Mouse (Mus musculus) yolk sac, embryonic 10.5 days (tissue): ENCODE measurements at regions not wholly inside any gene's neighbourhood (a gene's known extent, or its start where the extent isn't known, plus 50 kb on each side); places are given as distances from the start of the nearest gene placed in this dataset.
A peak's percentile ranks its signal among the peaks of the same experiment; 100 is the strongest.

Source experiments
- DNase-seq: peaks from one replicate; pipeline ENCODE4 v3.0.0-alpha.2; 2017; ENCODE audit warnings: low spot score

DNA sequence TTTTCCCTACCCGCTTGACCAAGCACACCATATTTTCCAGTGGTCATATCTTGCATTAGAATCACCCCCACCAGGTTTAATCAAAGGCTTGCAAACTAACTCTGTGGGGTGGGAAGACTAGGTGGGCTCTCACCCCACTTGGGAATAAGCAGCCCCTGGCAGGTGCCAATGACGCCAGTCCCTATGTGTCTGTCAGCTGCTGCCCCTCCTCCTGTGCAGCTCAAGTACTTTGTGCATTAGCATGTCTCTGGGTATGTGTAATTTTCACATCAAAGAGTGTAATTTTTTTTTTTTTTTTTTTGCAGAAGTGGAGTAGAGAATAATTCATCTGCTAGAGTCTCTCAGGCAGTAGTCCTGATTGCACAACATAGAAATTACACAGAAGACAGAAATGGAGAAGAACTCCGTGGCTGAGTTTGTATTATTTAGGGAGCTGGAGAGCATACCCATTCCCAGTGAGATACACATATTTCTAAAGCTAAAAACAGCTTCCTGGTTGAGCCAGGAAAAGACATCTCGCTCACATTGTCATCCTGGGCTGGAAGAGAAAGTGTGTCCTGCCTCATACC is 186.6 kb downstream of the Rybp start:
- no peak for DNase-seq

- peak; percentile 76 for DNase-seq
Measured at GRCm38 (mm10) chr6:100096393-100097125, 190.7 kb downstream of the Rybp start.

DNA sequence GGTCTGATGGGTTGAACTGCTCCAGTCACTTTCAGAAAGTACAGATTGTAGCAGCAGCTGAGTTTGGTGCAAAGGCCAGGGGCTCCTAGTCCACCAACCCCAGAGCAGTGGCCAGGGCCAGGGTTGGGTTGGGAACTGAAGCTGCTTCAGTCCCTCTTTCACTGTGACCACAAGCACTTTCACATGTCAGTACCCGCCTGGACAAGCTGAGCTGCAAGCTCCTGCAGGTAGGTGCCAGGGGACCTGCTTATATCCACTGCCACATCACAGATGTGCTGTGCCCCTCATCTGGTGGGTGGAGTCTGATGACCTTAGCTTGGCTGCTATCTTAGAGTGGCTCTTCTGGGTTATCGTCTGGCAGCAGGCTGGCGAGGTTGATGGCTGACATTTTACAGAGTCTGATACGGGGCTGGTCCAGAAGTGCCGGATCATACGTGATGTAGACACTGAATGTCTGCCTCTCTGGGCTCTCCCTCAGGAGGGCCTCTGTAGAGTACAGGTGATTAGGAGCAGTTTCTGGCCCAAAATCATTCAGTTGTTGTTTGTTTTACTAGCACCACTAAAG is 192.6 kb downstream of the Rybp start:
- no peak for DNase-seq

- DNase-seq: no peak
Measured at GRCm38 (mm10) chr6:100092870-100093269, 194.4 kb downstream of the Rybp start.

DNA sequence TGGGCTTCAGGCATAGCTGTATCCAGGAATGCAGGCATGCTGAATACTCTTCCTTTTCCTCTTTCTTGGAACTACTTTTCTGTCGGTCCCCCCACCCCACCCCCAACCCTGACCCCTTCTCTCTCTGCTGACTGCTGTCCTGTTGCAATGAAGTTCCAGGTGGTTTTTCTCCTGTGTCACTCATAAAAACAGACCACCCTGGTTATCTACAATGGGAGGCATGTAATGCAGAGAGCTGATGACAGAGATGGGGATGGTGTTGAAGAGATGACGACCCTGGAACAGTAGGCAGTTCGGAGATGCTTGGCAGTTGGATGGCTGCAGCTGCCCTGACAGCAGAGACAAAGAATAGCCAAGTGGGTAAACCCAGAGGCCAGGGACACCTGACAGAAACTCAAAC is 195.5 kb downstream of the Rybp start:
- DNase-seq: no peak

- no peak for DNase-seq
Measured at GRCm38 (mm10) chr6:100088576-100088975, 198.7 kb downstream of the Rybp start.

DNA sequence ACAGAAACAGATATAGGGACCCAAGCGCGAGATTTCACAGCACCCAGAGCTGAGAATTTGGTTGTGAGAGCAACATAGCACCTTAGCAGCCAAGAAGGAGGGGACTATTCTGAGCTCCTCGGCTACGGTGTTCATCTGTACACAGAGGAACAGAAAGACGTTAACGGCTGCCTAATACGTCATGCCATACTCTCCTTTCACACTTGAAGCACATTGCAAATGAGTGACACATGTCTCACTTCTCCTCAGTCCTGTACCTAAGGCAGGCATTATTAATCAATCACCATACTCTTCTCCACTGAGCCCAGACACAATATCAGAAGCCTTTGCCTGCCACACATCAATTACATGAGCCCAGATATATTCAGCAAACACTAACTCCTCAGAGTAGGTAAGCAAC is 200.5 kb downstream of the Rybp start:
- no peak for DNase-seq

DNA sequence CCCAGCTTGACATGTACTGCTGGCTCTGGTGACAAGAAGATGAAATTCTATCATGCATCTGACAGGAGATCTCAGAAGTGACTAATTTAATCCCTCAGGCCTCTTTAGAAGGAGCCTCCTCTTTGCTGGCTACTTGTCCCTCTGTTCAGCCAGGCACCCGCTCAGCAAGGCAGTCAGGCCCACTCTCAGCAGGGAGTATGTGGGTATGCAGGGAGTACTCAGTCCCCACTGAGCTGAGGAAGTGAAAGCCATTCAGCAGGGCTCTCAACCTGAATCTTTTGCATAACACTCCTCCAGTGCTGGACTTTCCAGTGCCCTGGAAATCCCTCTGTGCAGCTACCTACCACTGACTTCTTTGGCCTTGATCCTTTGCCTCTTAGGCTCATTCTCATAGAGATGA is 201.3 kb downstream of the Rybp start:
- no peak for DNase-seq

DNA sequence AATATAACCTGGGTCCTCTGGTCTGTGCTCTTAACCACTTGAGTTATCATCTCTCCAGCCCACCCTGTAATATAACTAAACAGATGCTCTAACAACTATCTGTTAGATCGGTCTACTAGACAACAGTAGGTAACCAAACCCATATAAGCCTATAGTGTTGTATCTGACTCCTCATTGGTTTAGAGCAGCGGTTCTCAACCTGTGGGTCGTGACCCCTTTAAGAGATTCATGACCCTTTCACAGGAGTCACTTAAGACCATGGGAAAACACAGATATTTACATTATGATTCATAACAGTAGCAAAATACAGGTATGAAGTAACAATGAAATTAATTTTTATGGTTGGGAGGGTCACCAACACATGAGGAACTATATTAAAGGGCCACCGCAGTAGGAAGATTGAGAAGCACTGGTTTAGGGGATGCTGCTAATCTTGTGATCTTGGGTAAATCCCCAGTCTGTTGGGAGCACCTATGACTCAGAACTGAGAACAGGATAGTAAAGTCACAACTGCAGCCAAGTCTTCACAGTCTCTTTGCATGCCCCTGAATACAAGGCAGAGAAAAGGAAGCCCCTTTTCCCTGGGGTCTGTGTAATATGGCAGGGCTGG is 203.3 kb downstream of the Rybp start:
- no peak for DNase-seq

- no peak for DNase-seq
Measured at GRCm38 (mm10) chr6:100083127-100083526, 204.2 kb downstream of the Rybp start.

DNA sequence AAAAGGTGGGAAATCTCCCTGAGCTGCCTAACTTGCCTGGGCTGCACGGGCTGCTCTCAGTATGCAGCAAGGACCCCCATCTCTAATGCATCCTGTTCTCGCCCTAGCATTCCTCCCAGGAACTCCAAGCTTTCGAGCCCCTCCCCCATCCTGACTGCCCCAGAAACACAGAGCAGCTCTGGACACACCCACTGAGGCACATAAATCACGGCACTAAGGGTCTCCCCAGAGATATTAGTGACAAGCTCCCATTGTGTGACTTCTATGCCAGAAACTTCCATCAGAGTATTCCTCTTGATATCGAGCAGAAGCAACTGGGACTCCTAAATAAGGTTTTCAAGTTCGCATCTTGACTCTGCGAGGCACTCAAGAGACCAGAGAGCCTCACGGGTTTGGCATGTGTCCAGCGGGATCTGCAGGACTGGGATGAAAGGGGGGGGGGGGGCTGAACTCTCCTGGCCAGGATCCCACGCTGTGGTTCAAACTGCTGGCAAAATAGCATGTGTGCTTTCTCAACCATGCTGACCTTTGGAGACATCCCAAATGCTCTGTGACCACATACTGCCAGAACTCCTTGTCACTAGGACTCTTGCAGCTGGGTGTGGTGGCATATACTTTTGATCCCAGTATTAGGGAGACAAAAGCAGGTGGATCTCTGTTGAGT is 212.5 kb downstream of the Rybp start:
- peak; percentile 61 for DNase-seq

GRCm38 (mm10) chr6:100072261-100072968 is 214.9 kb downstream of the Rybp start:
- no peak for DNase-seq

- no peak for DNase-seq
Measured at GRCm38 (mm10) chr6:100069151-100069550, 218.1 kb downstream of the Rybp start.

- DNase-seq: no peak
Measured at GRCm38 (mm10) chr6:100067273-100067672, 220.0 kb downstream of the Rybp start.

- DNase-seq: peak; percentile 35
Measured at GRCm38 (mm10) chr6:100065586-100065985, 221.7 kb downstream of the Rybp start.

DNA sequence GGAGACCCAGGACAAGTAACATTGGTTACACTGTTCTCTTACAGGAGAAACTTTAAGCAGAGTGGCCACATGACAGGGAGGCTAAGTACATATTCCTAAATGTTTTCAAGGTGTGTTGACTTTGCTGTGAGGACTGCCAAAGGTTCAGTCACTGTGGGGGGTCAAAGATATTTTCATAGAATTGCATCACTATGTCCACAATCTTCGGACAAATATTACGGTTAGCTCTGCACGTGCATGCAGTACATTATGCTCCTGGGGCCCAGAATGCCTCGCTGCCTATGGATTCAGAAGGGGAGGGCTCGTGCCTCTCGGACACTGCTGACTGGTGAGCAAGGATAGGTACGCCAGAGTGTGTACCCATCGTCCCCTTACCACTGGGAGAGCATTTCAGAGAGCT is 224.3 kb downstream of the Rybp start:
- DNase-seq: no peak

GRCm38 (mm10) chr6:100059803-100060202 is 227.5 kb downstream of the Rybp start:
- DNase-seq: no peak

DNA sequence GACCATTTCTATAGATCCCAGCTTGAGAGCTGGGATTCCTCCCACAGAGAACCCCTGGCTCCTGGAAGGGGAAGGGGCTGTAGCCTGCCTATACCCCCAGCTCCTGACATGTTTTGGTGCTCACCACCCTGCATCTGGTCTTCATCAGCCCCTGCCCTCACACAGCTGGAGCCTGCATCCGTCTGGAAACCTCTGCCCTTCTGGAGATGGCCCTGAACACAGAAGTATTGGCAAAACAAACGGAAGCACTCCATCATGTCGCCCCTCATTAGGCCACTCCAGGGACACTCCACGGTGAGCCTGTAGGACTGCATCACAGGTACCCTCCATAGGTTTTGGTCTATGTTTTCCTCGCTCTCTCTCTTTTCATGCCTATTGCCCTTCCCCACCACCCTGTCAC is 231.3 kb downstream of the Rybp start:
- DNase-seq: no peak

DNA sequence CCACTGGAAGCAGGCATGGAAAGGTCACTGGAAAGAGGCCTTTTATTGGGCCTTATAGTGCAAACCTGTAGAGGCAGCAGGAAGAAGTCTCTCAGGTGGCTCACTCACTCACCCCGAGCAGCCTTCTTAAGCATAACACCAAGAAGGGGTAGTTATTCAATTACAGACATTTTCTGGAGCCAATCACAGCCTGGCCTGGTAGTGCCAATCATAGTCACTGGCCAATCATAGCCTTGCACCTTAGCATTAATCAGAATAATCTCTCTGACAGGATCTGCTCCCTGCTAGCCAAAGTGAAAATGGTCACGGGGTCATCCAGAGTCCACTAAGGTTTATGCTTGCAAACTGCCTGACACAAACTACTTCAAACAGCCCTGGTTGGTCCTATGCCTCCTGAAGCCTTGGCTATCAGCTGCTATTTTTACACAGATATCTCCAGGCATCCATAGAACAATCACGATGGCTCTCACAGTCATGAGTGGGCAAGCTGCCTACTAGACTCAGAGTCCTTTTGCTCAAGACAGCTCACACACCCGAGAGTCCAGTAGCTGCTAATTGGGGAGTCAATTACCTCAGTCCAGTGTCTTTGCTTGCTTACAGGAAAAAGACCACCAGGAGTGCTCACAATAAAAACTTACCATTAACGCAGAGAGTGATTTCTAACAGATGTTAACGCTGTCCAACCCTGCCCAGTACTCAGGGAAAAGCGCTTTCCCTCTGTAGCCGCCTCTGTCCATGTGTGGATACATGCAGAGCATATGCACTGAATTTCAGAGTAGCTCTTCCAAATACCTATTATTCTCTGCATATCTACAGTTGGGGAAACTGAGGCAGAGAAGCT is 234.1 kb downstream of the Rybp start:
- DNase-seq: no peak

DNA sequence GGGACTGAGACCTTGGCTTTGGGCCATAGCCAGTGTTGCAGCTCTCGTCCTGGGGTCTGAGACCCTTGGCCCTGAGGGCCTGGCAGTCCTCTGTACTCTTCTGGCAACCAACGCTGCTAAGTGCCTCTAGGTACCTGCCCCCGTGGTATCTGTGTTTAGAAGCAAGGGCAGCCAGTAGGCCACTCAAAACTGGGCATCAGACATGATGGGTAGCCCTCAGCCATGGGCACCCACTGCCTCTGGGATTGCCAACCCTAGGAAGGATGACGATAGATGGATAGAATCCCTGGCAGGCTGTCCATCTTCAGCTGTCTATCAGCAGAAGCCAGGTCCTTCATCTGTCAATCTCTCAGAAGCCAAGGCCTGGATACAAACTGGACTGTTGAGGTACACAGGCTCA is 234.9 kb downstream of the Rybp start:
- no peak for DNase-seq

DNA sequence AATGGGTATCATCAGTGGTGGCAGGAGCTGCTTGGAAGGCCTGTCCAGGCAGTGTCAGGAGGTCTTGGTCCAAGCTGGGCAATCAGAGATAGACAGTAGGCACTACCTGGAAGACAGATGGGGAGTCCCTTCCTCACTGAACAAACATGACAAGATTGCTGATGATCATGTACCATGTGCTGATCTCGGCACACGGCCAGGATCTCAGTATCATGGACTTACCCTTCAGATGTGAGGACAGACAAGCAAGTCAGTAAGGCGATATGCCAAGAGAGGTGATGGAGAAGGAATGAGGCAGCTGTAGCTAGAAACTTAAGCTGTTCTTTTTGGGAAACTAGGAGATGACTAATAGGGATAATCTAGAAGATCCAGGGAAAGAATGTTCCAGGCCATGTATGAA is 238.2 kb downstream of the Rybp start:
- DNase-seq: no peak
